Mouse (Mus musculus) thymus, adult 2 months (tissue): ENCODE data around the gene Eno2. TPM values are rescaled to one million over a fixed set of nuclear protein-coding genes. Genes with fewer than 3 reads are reported as not detected.
A peak's percentile ranks its signal among the peaks of the same experiment; 100 is the strongest.

Source experiments
- DNase-seq: peaks from one replicate; pipeline ENCODE4 v3.0.0; 2021
- H3K27ac ChIP-seq: fragments of 200-500 bp; 2 replicates; pipeline ENCODE4 v1.5.1; 2012; ENCODE audit warnings: low read length, control low read depth; ENCODE audit not compliant: control insufficient read depth, insufficient read depth
- H3K27me3 ChIP-seq: fragments of 200-500 bp; 2 replicates; pipeline ENCODE4 v1.6.1; 2012; ENCODE audit warnings: mild to moderate bottlenecking, low read length, moderate library complexity, mixed read lengths; ENCODE audit not compliant: control insufficient read depth, insufficient read depth
- H3K36me3 ChIP-seq: fragments of 200-500 bp; 2 replicates; pipeline ENCODE4 v1.6.1; 2012; ENCODE audit warnings: mild to moderate bottlenecking, low read length, moderate library complexity; ENCODE audit not compliant: control insufficient read depth, insufficient read depth
- H3K4me1 ChIP-seq: fragments of 200-500 bp; replicated peaks from 2 replicates; pipeline ENCODE4 v1.6.1; 2012; ENCODE audit warnings: low read length; ENCODE audit not compliant: control insufficient read depth, insufficient read depth
- H3K4me3 ChIP-seq: fragments of 200-500 bp; 2 replicates; pipeline ENCODE4 v1.5.1; 2012; ENCODE audit warnings: mild to moderate bottlenecking, low read length, control low read depth, moderate library complexity; ENCODE audit not compliant: control insufficient read depth, insufficient read depth
- CTCF ChIP-seq: fragments of 200-500 bp; IDR thresholded peaks from 2 replicates; pipeline ENCODE4 v1.5.1; 2012; ENCODE audit warnings: mild to moderate bottlenecking, control low read depth, low read length, moderate library complexity, borderline replicate concordance; ENCODE audit not compliant: control insufficient read depth, poor library complexity, insufficient read depth; ENCODE audit errors: extremely low read depth
- POLR2A ChIP-seq: fragments of 200-500 bp; IDR thresholded peaks from 2 replicates; pipeline ENCODE4 v1.6.1; 2012; ENCODE audit warnings: mild to moderate bottlenecking, low read length, control low read depth, moderate library complexity; ENCODE audit not compliant: control insufficient read depth, poor library complexity, insufficient read depth; ENCODE audit errors: extremely low read depth
- WGBS: fragments of 180-500 bp; shearing (Covaris S2); methylation state at CpG from one replicate; pipeline ENCODE4 v1.1.7; 2018; 5-methylcytosine and 5-hydroxymethylcytosine counted together
- polyA plus RNA-seq: library from polyadenylated mRNA; depleted of rRNA; stranded (reverse); fragments of >200 nt; gene quantifications from 2 replicates; pipeline ENCODE4 v1.2.3, GENCODE M21; 2012

The Eno2 gene
- polyA plus RNA-seq, 1 experiment = 12.9 TPM

- no peak overlapping the region for H3K27ac ChIP-seq
- no peaks in the 10 kb centered on the region for H3K36me3 ChIP-seq
- no peaks in the 10 kb centered on the region for H3K27me3 ChIP-seq
- peaks cover 28% of the 10 kb centered on the region for H3K4me1 ChIP-seq
- peak overlapping the region; percentile 72; the same call in 1 of the 2 replicates for H3K4me3 ChIP-seq
- WGBS = 96% methylated on average over 7 of the region's 7 CpGs
- DNase-seq = no peak
- TF ChIP-seq CTCF (no peak), POLR2A (no peak)
Measured at GRCm38 (mm10) chr6:124746654-124747632, 22.5 kb downstream of the Eno2 start.

GRCm38 (mm10) chr6:124746296-124746605 lies 23.2 kb downstream of the Eno2 start:
- H3K27ac ChIP-seq = no peak overlapping the region
- no peaks in the 10 kb centered on the region for H3K27me3 ChIP-seq
- H3K36me3 ChIP-seq = no peaks in the 10 kb centered on the region
- TF ChIP-seq POLR2A (no peak), CTCF (no peak)
- peaks cover 30% of the 10 kb centered on the region for H3K4me1 ChIP-seq
- peak overlapping the region; percentile 72 for H3K4me3 ChIP-seq
- no peak for DNase-seq
- WGBS = 14% methylated on average over 8 of the region's 8 CpGs

- WGBS = 1% methylated on average over 85 of the region's 85 CpGs
- peak; percentile 97 for TF ChIP-seq CTCF
- peak; percentile 87 for TF ChIP-seq POLR2A
- no peaks in the 10 kb centered on the region for H3K27me3 ChIP-seq
- H3K36me3 ChIP-seq = no peaks in the 10 kb centered on the region
- H3K27ac ChIP-seq = peak overlapping the region; percentile 8; the same call in 1 of the 2 replicates
- peaks cover 27% of the 10 kb centered on the region for H3K4me1 ChIP-seq
- H3K4me3 ChIP-seq = peak overlapping the region; percentile 72
- DNase-seq = peak; percentile 94
Measured at GRCm38 (mm10) chr6:124745490-124746295, 23.8 kb downstream of the Eno2 start.

- 74% methylated on average over 26 of the region's 26 CpGs for WGBS
- H3K27me3 ChIP-seq = no peaks in the 10 kb centered on the region
- H3K4me1 ChIP-seq = peaks cover 25% of the 10 kb centered on the region
- no peak for DNase-seq
- no peak overlapping the region for H3K27ac ChIP-seq
- H3K36me3 ChIP-seq = no peaks in the 10 kb centered on the region
- TF ChIP-seq CTCF (no peak), POLR2A (no peak)
- 0 out of 2 replicates have a peak overlapping the region, but pooled peaks have one; percentile 11 for H3K4me3 ChIP-seq
Measured at GRCm38 (mm10) chr6:124744755-124745321, 24.6 kb downstream of the Eno2 start.

GRCm38 (mm10) chr6:124743647-124744046 lies 25.8 kb downstream of the Eno2 start:
- Histone ChIP-seq H3K4me1 (peaks cover 37% of the 10 kb centered on the region), H3K4me3 (no peak overlapping the region), H3K27ac (no peak overlapping the region), H3K36me3 (no peaks in the 10 kb centered on the region), H3K27me3 (no peaks in the 10 kb centered on the region)
- no peak for DNase-seq
- TF ChIP-seq POLR2A (no peak), CTCF (no peak)
- 97% methylated on average over 8 of the region's 8 CpGs for WGBS

GRCm38 (mm10) chr6:124742839-124743514 lies 26.5 kb downstream of the Eno2 start:
- DNase-seq = no peak
- TF ChIP-seq POLR2A (no peak), CTCF (no peak)
- no peaks in the 10 kb centered on the region for H3K27me3 ChIP-seq
- H3K4me1 ChIP-seq = peaks cover 44% of the 10 kb centered on the region
- H3K4me3 ChIP-seq = no peak overlapping the region
- H3K27ac ChIP-seq = no peak overlapping the region
- no peaks in the 10 kb centered on the region for H3K36me3 ChIP-seq
- WGBS = 94% methylated on average over 15 of the region's 15 CpGs

- Histone ChIP-seq H3K27me3 (no peaks in the 10 kb centered on the region), H3K4me3 (peak overlapping the region; percentile 39), H3K4me1 (peaks cover 44% of the 10 kb centered on the region), H3K27ac (peak overlapping the region; percentile 93), H3K36me3 (no peaks in the 10 kb centered on the region)
- no peak for DNase-seq
- WGBS = 88% methylated on average over 3 of the region's 3 CpGs
- no peak for TF ChIP-seq CTCF
- no peak for TF ChIP-seq POLR2A
Measured at GRCm38 (mm10) chr6:124741842-124742241, 27.6 kb downstream of the Eno2 start.
